Mouse (Mus musculus) limb, embryonic 15.5 days (tissue): ENCODE results near the gene Odf3l1. TPM values are rescaled to one million over a fixed set of nuclear protein-coding genes. Genes with fewer than 3 reads are reported as not detected.

Experiments
- ATAC-seq: fragments of 200-750 bp; cut with Nextera tagmentation; 2 replicates; pipeline ENCODE4 v1.8.0; 2017; ENCODE audit warnings: low read depth, moderate TSS enrichment; ENCODE audit not compliant: insufficient number of reproducible peaks, low FRiP score, low TSS enrichment
- H3K27ac ChIP-seq: fragments of 300-500 bp; sonication (generic); 2 replicates; pipeline ENCODE4 v1.5.1; 2015; ENCODE audit warnings: moderate library complexity, mild to moderate bottlenecking, inconsistent platforms
- H3K27me3 ChIP-seq: fragments of 300-500 bp; sonication (generic); 2 replicates; pipeline ENCODE4 v1.6.1; 2015; ENCODE audit warnings: inconsistent platforms
- H3K36me3 ChIP-seq: fragments of 300-500 bp; sonication (generic); 2 replicates; pipeline ENCODE4 v1.6.1; 2015; ENCODE audit warnings: inconsistent platforms
- H3K4me1 ChIP-seq: fragments of 300-500 bp; sonication (generic); 2 replicates; pipeline ENCODE4 v1.6.1; 2015; ENCODE audit warnings: inconsistent platforms
- H3K4me2 ChIP-seq: fragments of 300-500 bp; sonication (generic); 2 replicates; pipeline ENCODE4 v1.6.1; 2015; ENCODE audit warnings: mild to moderate bottlenecking, inconsistent platforms
- H3K4me3 ChIP-seq: fragments of 300-500 bp; sonication (generic); 2 replicates; pipeline ENCODE4 v1.5.1; 2015; ENCODE audit warnings: mild to moderate bottlenecking, inconsistent platforms
- H3K9ac ChIP-seq: fragments of 300-500 bp; sonication (generic); 2 replicates; pipeline ENCODE4 v1.6.1; 2015; ENCODE audit warnings: inconsistent platforms
- H3K9me3 ChIP-seq: fragments of 300-500 bp; sonication (generic); 2 replicates; pipeline ENCODE4 v1.6.1; 2016; ENCODE audit warnings: inconsistent platforms
- WGBS: fragments of 180-500 bp; shearing (Covaris S2); methylation state at CpG from one replicate; pipeline ENCODE4 v1.1.7; 2015; 5-methylcytosine and 5-hydroxymethylcytosine counted together
- polyA plus RNA-seq: library from polyadenylated mRNA; unstranded; fragments of >200 nt; fragmentation: Nextera tagmentation; extraction: Ambion mirVana; gene quantifications from 2 replicates; pipeline ENCODE4 v1.2.1, GENCODE M21; 2015

Gene Odf3l1
- polyA plus RNA-seq, 1 experiment from 2014 or later, result 1.00 TPM

DNA sequence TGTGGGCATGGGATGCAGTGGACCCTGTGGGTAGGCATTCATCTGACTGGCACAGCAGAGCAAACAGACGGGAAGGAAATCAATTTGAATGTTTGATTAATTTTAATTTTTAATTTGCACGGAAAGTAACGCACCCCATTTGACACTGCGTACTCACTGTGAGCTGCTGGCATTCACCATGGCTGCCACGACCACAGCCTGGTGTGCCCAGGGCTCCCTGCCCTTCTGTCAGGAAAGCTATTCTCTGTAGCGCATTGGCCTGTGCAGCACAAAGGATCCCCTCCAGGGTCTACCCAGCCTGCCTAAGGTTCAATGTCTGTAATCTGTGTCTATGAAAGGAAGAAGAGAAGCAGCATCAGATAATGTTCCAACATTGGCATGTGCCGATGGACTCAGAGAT is 61.3 kb downstream of the Odf3l1 start:
- no peak overlapping the region for H3K9ac ChIP-seq
- no peak overlapping the region for H3K27ac ChIP-seq
- no peaks in the 10 kb centered on the region for H3K4me1 ChIP-seq
- no peaks in the 10 kb centered on the region for H3K9me3 ChIP-seq
- no peaks in the 10 kb centered on the region for H3K36me3 ChIP-seq
- no peak overlapping the region for H3K4me2 ChIP-seq
- no peak overlapping the region for H3K4me3 ChIP-seq
- WGBS, result 93% methylated on average over 7 of the region's 7 CpGs
- peaks cover 27% of the 10 kb centered on the region for H3K27me3 ChIP-seq
- no peak for ATAC-seq

Other genes with a start within 250 kb of the Odf3l1 start
- 3.6 and 4.5 TPM in 2 replicates for gene Lingo1, start 68.2 kb downstream of the Odf3l1 start, polyA plus RNA-seq
- 49.1 and 52.2 TPM in 2 replicates for gene Cspg4, start 354 bp upstream of the Odf3l1 start, polyA plus RNA-seq
- 10.9 and 11.3 TPM in 2 replicates for gene Snx33, start 63.7 kb upstream of the Odf3l1 start, polyA plus RNA-seq
- 80.0 and 86.5 TPM in 2 replicates for gene Imp3, start 72.8 kb upstream of the Odf3l1 start, polyA plus RNA-seq
- gene Snupn, start 86.2 kb upstream of the Odf3l1 start, polyA plus RNA-seq, result 24.9 and 26.6 TPM in 2 replicates
- 18.1 and 22.9 TPM in 2 replicates for gene Ptpn9, start 130.2 kb upstream of the Odf3l1 start, polyA plus RNA-seq
- 26.5 and 27.1 TPM in 2 replicates for gene Sin3a, start 207.4 kb upstream of the Odf3l1 start, polyA plus RNA-seq